Comparison of ENCODE assay signal across 14 mouse cellular contexts in the genomic region with DNA sequence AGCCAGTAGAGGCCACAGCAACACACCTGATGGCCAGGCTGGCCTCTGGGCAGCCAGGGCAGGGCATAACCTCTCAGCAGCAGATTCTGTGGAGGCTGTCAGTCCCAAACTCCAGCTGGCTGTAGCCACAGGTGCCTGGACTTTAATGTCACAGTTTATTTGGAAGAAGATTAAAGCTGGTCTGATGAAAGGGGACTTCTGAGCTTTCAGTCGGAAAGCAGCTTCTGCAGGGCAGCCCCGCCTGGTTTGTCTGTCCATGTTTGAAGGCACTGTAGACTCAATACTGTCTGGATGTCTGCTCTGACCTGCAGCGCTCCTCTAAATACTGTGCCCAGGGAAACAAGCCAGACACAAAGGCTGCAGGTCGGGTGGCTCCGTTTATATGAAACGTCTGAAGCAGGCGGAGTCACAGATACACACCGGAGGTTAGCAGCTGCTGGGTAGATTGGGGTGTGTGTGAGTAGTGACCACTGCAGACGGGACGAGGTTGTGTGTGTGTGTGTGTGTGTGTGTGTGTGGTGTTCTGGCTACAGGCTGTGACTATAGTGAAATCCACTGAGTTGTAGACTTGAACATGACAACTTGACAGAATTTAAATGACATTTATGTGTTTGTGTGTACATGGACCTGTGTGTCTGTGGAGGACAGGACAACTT.
"Had no signal": no experiment of that assay in that cellular context is flagged by ENCODE, and none has a peak within 500 bp of the region (broad histone marks: within the 10 kb centered on the region; RNA-seq: fewer than 3 reads in every experiment).

No protein-coding gene starts in this region.

- H3K4me3 ChIP-seq: layer of hippocampus, adult 2 months; limb, embryonic 15.5 days; liver, embryonic 12.5 days; megakaryocyte, embryonic 14.5 days; midbrain, embryonic 12.5 days; stomach, embryonic 15.5 days had no signal

- H3K4me2 ChIP-seq: limb, embryonic 15.5 days; liver, embryonic 12.5 days; midbrain, embryonic 12.5 days; stomach, embryonic 15.5 days had no signal

- H3K27ac ChIP-seq: layer of hippocampus, adult 2 months; limb, embryonic 15.5 days; liver, embryonic 12.5 days; macrophage; midbrain, embryonic 12.5 days; stomach, embryonic 15.5 days had no signal

- DNase-seq: kidney, adult 18-20 months; kidney, postnatal 10 days; kidney, postnatal 4 days; lung, postnatal 14 days; right cerebral cortex, postnatal 14 days; thymus, postnatal 4 days had no signal

- ATAC-seq: liver, embryonic 12.5 days; midbrain, embryonic 16.5 days had no signal

- H3K9ac ChIP-seq: limb, embryonic 15.5 days; liver, embryonic 12.5 days; midbrain, embryonic 12.5 days; stomach, embryonic 15.5 days had no signal

- H3K27me3 ChIP-seq: limb, embryonic 15.5 days; midbrain, embryonic 12.5 days; stomach, embryonic 15.5 days had no signal

- H3K4me1 ChIP-seq: liver, embryonic 12.5 days; megakaryocyte, embryonic 14.5 days; midbrain, embryonic 12.5 days; stomach, embryonic 15.5 days had no signal

- H3K36me3 ChIP-seq: limb, embryonic 15.5 days; liver, embryonic 12.5 days; midbrain, embryonic 12.5 days; stomach, embryonic 15.5 days had no signal

- H3K9me3 ChIP-seq: limb, embryonic 15.5 days; liver, embryonic 12.5 days; midbrain, embryonic 12.5 days; stomach, embryonic 15.5 days had no signal
